Comparison of ENCODE assay signal across 8 mouse cellular contexts in the genomic region with DNA sequence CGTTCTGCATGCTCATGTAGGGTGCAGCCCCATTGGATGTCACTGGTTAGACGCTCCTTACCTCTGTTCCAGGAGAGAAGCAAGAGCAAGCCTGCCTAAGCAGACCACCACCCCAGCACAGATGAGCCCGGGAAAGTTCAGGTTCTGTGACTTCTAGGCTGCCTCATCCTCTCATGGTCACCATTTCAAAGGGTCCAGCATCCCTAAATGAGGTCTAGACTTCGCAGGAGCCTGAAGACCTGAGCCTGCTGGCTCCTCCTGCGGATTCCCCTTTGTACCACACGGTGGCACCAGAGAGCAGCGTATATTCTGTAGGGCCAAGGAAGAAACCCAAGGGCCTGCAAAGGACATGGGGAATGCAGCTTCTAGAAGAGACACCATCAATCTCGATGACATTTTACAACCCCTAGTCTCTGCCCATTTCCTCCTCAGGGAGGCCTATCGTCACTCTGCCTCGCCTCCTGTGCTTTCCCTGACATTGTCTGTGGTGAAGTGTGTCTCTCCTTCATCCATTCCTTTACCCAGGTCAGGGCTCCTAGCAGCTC. TPM values are rescaled to one million over a fixed set of nuclear protein-coding genes. Genes with fewer than 3 reads are reported as not detected.
DNase-seq lines count a peak whose midpoint lies in the region; ATAC-seq lines count a peak whose summit lies in the region.

No protein-coding gene starts in this region.

- no peak overlapping the region for H3K4me2 ChIP-seq in forebrain, embryonic 15.5 days (replicated peaks)
- H3K4me2 ChIP-seq in hindbrain, embryonic 12.5 days (replicated peaks), result no peak overlapping the region

- no peak overlapping the region for H3K9ac ChIP-seq in forebrain, embryonic 15.5 days (replicated peaks)
- no peak overlapping the region for H3K9ac ChIP-seq in hindbrain, embryonic 12.5 days

- DNase-seq in MN1 (ENCODE audit: low spot score), result peak; percentile 69
- peak; percentile 59 for DNase-seq in cerebellum, adult 11-12 months
- DNase-seq in layer of hippocampus, adult 9-10 months (ENCODE audit: low spot score), result peak; percentile 45
- peak; percentile 75 for DNase-seq in lung, postnatal 10 days
- peak; percentile 33 for DNase-seq in retina, adult 2 months (ENCODE audit: low read depth, low spot score)
- DNase-seq in thymus, postnatal 36 days, result peak; percentile 41 to 55

- WGBS in forebrain, embryonic 15.5 days, result 21% methylated on average over 10 of the region's 10 CpGs
- WGBS in hindbrain, embryonic 12.5 days, result 19% methylated on average over 10 of the region's 10 CpGs

- H3K4me3 ChIP-seq in forebrain, embryonic 15.5 days, result no peak overlapping the region
- H3K4me3 ChIP-seq in hindbrain, embryonic 12.5 days, result no peak overlapping the region

- H3K9me3 ChIP-seq in forebrain, embryonic 15.5 days, result no peaks in the 10 kb centered on the region
- H3K9me3 ChIP-seq in hindbrain, embryonic 12.5 days (replicated peaks), result no peaks in the 10 kb centered on the region

- H3K36me3 ChIP-seq in forebrain, embryonic 15.5 days, result no peaks in the 10 kb centered on the region
- peaks cover 17% of the 10 kb centered on the region for H3K36me3 ChIP-seq in hindbrain, embryonic 12.5 days

- no peaks in the 10 kb centered on the region for H3K27me3 ChIP-seq in forebrain, embryonic 15.5 days
- H3K27me3 ChIP-seq in hindbrain, embryonic 12.5 days, result no peaks in the 10 kb centered on the region

- H3K27ac ChIP-seq in forebrain, embryonic 15.5 days (replicated peaks), result no peak overlapping the region
- no peak overlapping the region for H3K27ac ChIP-seq in hindbrain, embryonic 12.5 days

- H3K4me1 ChIP-seq in forebrain, embryonic 15.5 days, result no peaks in the 10 kb centered on the region
- no peaks in the 10 kb centered on the region for H3K4me1 ChIP-seq in hindbrain, embryonic 12.5 days

- ATAC-seq in forebrain, embryonic 15.5 days (replicated peaks), result peak; percentile 61; the same call in 1 of the 2 replicates
- peak; percentile 67 for ATAC-seq in hindbrain, embryonic 12.5 days (ENCODE audit: low FRiP score)

RNA-seq across cellular contexts. Expression of a gene that starts 28.0 kb away (rescaled TPM):
- polyA plus RNA-seq in forebrain, embryonic 15.5 days (2015; fragmentation: Nextera tagmentation; extraction: Ambion mirVana), result not detected in 2 replicates
- not detected in 2 replicates for polyA plus RNA-seq in hindbrain, embryonic 12.5 days (2016; fragmentation: Nextera tagmentation; extraction: Ambion mirVana)

RNA-seq across cellular contexts. Expression of a gene that starts 35.6 kb away (rescaled TPM):
- 11.7 and 12.1 TPM in 2 replicates for polyA plus RNA-seq in forebrain, embryonic 15.5 days (2015; fragmentation: Nextera tagmentation; extraction: Ambion mirVana)
- 15.5 and 16.3 TPM in 2 replicates for polyA plus RNA-seq in hindbrain, embryonic 12.5 days (2016; fragmentation: Nextera tagmentation; extraction: Ambion mirVana)
